24 mouse cellular contexts compared by ENCODE assay signal in the genomic region with DNA sequence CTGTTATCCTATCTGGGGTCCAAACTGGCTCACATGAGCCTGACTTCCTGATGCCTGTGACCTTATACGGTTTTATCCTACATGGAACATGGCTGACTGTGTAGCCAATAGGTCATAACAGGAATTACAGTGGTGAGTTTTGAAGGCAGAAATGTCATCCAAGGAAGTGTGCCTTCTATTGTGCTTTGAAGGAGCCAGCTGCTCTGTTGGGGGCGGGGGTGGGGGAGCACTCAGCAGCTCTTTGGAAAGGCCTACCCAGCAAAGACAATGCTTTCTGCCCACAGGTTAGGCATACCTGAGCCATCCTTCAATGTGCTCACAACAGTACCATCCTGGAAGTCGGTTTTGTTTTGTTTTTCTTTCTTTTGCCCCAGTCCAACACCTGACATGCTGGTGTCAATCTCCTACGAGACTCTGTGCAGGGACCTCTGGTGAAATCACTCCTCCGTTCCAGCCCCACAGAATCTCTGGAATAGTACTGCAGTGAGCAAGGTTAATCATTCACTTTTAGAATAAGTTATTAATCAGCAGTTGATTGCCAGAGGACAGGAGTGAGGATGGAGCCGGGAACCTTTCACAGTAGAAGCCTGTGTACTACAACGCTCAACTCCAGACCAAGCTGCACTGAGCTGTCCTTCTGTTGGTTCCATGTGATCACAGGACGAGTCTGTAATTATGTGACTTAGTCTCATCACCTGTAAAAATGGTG.
DNase-seq lines count a peak whose midpoint lies in the region; ATAC-seq and TF ChIP-seq lines count a peak whose summit lies in the region.
"Had no signal": no experiment of that assay in that cellular context is flagged by ENCODE, and none has a peak within 500 bp of the region (broad histone marks: within the 10 kb centered on the region; RNA-seq: fewer than 3 reads in every experiment).

No protein-coding gene starts in this region.

- peak; percentile 23 for TF ChIP-seq CTCF in intestine, postnatal 0 days (IDR thresholded peaks at IDR 0.05; ENCODE audit: low read depth)

- H3K9ac ChIP-seq in intestine, embryonic 14.5 days (ENCODE audit: low read length) = no peak overlapping the region
- H3K9ac ChIP-seq in intestine, postnatal 0 days (ENCODE audit: low read depth, low read length) = no peak overlapping the region
- no peak overlapping the region for H3K9ac ChIP-seq in kidney, embryonic 15.5 days
- H3K9ac ChIP-seq in forebrain, embryonic 13.5 days = no peak overlapping the region
- no peak overlapping the region for H3K9ac ChIP-seq in hindbrain, embryonic 12.5 days
- no peak overlapping the region for H3K9ac ChIP-seq in hindbrain, embryonic 16.5 days (ENCODE audit: low read depth, low read length)
- H3K9ac ChIP-seq: embryonic facial prominence, embryonic 15.5 days; heart, embryonic 15.5 days; midbrain, embryonic 15.5 days had no signal

- peak; percentile 86 for ATAC-seq in intestine, embryonic 14.5 days (replicated peaks; ENCODE audit: low FRiP score, low TSS enrichment, low read depth)
- ATAC-seq in intestine, postnatal 0 days = peak; percentile 97
- ATAC-seq in kidney, embryonic 15.5 days (replicated peaks; ENCODE audit: low FRiP score) = peak; percentile 94
- no peak for ATAC-seq in forebrain, embryonic 13.5 days
- ATAC-seq in hindbrain, embryonic 12.5 days (ENCODE audit: low FRiP score) = no peak
- ATAC-seq in hindbrain, embryonic 16.5 days = no peak
- ATAC-seq: midbrain, embryonic 15.5 days had no signal

- H3K27me3 ChIP-seq in intestine, embryonic 14.5 days (replicated peaks; ENCODE audit: control insufficient read depth, insufficient read depth, low read length) = no peaks in the 10 kb centered on the region
- no peaks in the 10 kb centered on the region for H3K27me3 ChIP-seq in intestine, postnatal 0 days (replicated peaks; ENCODE audit: control insufficient read depth, insufficient read depth, low read length)
- no peaks in the 10 kb centered on the region for H3K27me3 ChIP-seq in kidney, embryonic 15.5 days
- H3K27me3 ChIP-seq in forebrain, embryonic 13.5 days = no peaks in the 10 kb centered on the region
- no peaks in the 10 kb centered on the region for H3K27me3 ChIP-seq in hindbrain, embryonic 12.5 days
- H3K27me3 ChIP-seq in hindbrain, embryonic 16.5 days (replicated peaks; ENCODE audit: control insufficient read depth, insufficient read depth, low read length) = no peaks in the 10 kb centered on the region
- H3K27me3 ChIP-seq: embryonic facial prominence, embryonic 15.5 days; heart, embryonic 15.5 days; megakaryocyte, embryonic 14.5 days; midbrain, embryonic 15.5 days had no signal

- peak; percentile 50 for DNase-seq in intestine, embryonic 14.5 days (ENCODE audit: low spot score)
- DNase-seq in kidney, postnatal 4 days = peak; percentile 13 to 50
- no peak for DNase-seq in lung, postnatal 25 days (ENCODE audit: low spot score)
- DNase-seq: B cell, adult 2 months; cerebellum, adult 18-20 months; cerebellum, postnatal 25 days; gastrocnemius, postnatal 25 days; layer of hippocampus, adult 9-11 months; lung, adult 18-20 months; lung, postnatal 14 days; thymus, postnatal 14 days had no signal

- 68% methylated on average over 8 of the region's 8 CpGs for WGBS in intestine, embryonic 14.5 days
- WGBS in intestine, postnatal 0 days = 42% methylated on average over 8 of the region's 8 CpGs
- WGBS in kidney, embryonic 15.5 days = 61% methylated on average over 8 of the region's 8 CpGs
- 91% methylated on average over 8 of the region's 8 CpGs for WGBS in forebrain, embryonic 13.5 days
- 84% methylated on average over 8 of the region's 8 CpGs for WGBS in hindbrain, embryonic 12.5 days
- 85% methylated on average over 8 of the region's 8 CpGs for WGBS in hindbrain, embryonic 16.5 days

- H3K4me3 ChIP-seq in intestine, embryonic 14.5 days (ENCODE audit: low read depth, low read length) = no peak overlapping the region
- no peak overlapping the region for H3K4me3 ChIP-seq in intestine, postnatal 0 days (ENCODE audit: low read depth, low read length)
- no peak overlapping the region for H3K4me3 ChIP-seq in kidney, embryonic 15.5 days (replicated peaks)
- H3K4me3 ChIP-seq in forebrain, embryonic 13.5 days = no peak overlapping the region
- no peak overlapping the region for H3K4me3 ChIP-seq in hindbrain, embryonic 12.5 days
- H3K4me3 ChIP-seq in hindbrain, embryonic 16.5 days (ENCODE audit: low read length) = no peak overlapping the region
- H3K4me3 ChIP-seq: embryonic facial prominence, embryonic 15.5 days; forebrain, embryonic 10.5 days; heart, embryonic 15.5 days; left cerebral cortex, adult 2 months; limb, embryonic 10.5 days; megakaryocyte, embryonic 14.5 days; midbrain, embryonic 15.5 days; myocyte had no signal

- H3K4me1 ChIP-seq in intestine, embryonic 14.5 days (replicated peaks; ENCODE audit: control insufficient read depth, insufficient read depth, low read length) = no peaks in the 10 kb centered on the region
- H3K4me1 ChIP-seq in intestine, postnatal 0 days (replicated peaks; ENCODE audit: control insufficient read depth, insufficient read depth, low read length) = no peaks in the 10 kb centered on the region
- peaks cover 8% of the 10 kb centered on the region for H3K4me1 ChIP-seq in kidney, embryonic 15.5 days
- no peaks in the 10 kb centered on the region for H3K4me1 ChIP-seq in forebrain, embryonic 13.5 days
- H3K4me1 ChIP-seq in hindbrain, embryonic 12.5 days = no peaks in the 10 kb centered on the region
- no peaks in the 10 kb centered on the region for H3K4me1 ChIP-seq in hindbrain, embryonic 16.5 days (ENCODE audit: control insufficient read depth, insufficient read depth, low read depth, low read length)
- H3K4me1 ChIP-seq: embryonic facial prominence, embryonic 15.5 days; heart, embryonic 15.5 days; megakaryocyte, embryonic 14.5 days; midbrain, embryonic 15.5 days had no signal

- no peaks in the 10 kb centered on the region for H3K9me3 ChIP-seq in intestine, embryonic 14.5 days (ENCODE audit: control insufficient read depth, low read length)
- no peaks in the 10 kb centered on the region for H3K9me3 ChIP-seq in intestine, postnatal 0 days (ENCODE audit: control insufficient read depth)
- H3K9me3 ChIP-seq in kidney, embryonic 15.5 days (replicated peaks) = no peaks in the 10 kb centered on the region
- H3K9me3 ChIP-seq in forebrain, embryonic 13.5 days (replicated peaks) = no peaks in the 10 kb centered on the region
- H3K9me3 ChIP-seq in hindbrain, embryonic 12.5 days (replicated peaks) = no peaks in the 10 kb centered on the region
- H3K9me3 ChIP-seq in hindbrain, embryonic 16.5 days (ENCODE audit: control insufficient read depth, low read length) = no peaks in the 10 kb centered on the region
- H3K9me3 ChIP-seq: embryonic facial prominence, embryonic 15.5 days; forebrain, embryonic 10.5 days; heart, embryonic 15.5 days; limb, embryonic 10.5 days; midbrain, embryonic 15.5 days had no signal

- H3K4me2 ChIP-seq in intestine, embryonic 14.5 days (ENCODE audit: low read length) = no peak overlapping the region
- peak overlapping the region; percentile 18 for H3K4me2 ChIP-seq in intestine, postnatal 0 days (replicated peaks; ENCODE audit: low read depth)
- H3K4me2 ChIP-seq in kidney, embryonic 15.5 days = peak overlapping the region; percentile 27; the same call in 1 of the 2 replicates
- H3K4me2 ChIP-seq in forebrain, embryonic 13.5 days = no peak overlapping the region
- no peak overlapping the region for H3K4me2 ChIP-seq in hindbrain, embryonic 12.5 days (replicated peaks)
- no peak overlapping the region for H3K4me2 ChIP-seq in hindbrain, embryonic 16.5 days (ENCODE audit: low read length)
- H3K4me2 ChIP-seq: embryonic facial prominence, embryonic 15.5 days; heart, embryonic 15.5 days; midbrain, embryonic 15.5 days had no signal

- H3K27ac ChIP-seq in intestine, embryonic 14.5 days (ENCODE audit: low read depth) = no peak overlapping the region
- peak overlapping the region; percentile 29; the same call in 1 of the 2 replicates for H3K27ac ChIP-seq in intestine, postnatal 0 days (ENCODE audit: low read depth, low read length)
- peak overlapping the region; percentile 76 for H3K27ac ChIP-seq in kidney, embryonic 15.5 days
- no peak overlapping the region for H3K27ac ChIP-seq in forebrain, embryonic 13.5 days
- no peak overlapping the region for H3K27ac ChIP-seq in hindbrain, embryonic 12.5 days
- H3K27ac ChIP-seq in hindbrain, embryonic 16.5 days (ENCODE audit: low read depth, low read length) = no peak overlapping the region
- H3K27ac ChIP-seq: embryonic facial prominence, embryonic 15.5 days; forebrain, embryonic 10.5 days; heart, embryonic 15.5 days; left cerebral cortex, adult 2 months; limb, embryonic 10.5 days; midbrain, embryonic 15.5 days had no signal

- no peaks in the 10 kb centered on the region for H3K36me3 ChIP-seq in intestine, embryonic 14.5 days (ENCODE audit: control insufficient read depth, insufficient read depth, low read length)
- no peaks in the 10 kb centered on the region for H3K36me3 ChIP-seq in intestine, postnatal 0 days (ENCODE audit: control insufficient read depth, insufficient read depth)
- H3K36me3 ChIP-seq in kidney, embryonic 15.5 days = no peaks in the 10 kb centered on the region
- H3K36me3 ChIP-seq in forebrain, embryonic 13.5 days (ENCODE audit: poor library complexity, severe bottlenecking) = no peaks in the 10 kb centered on the region
- no peaks in the 10 kb centered on the region for H3K36me3 ChIP-seq in hindbrain, embryonic 12.5 days
- no peaks in the 10 kb centered on the region for H3K36me3 ChIP-seq in hindbrain, embryonic 16.5 days (ENCODE audit: control insufficient read depth, insufficient read depth, low read length)
- H3K36me3 ChIP-seq: embryonic facial prominence, embryonic 15.5 days; forebrain, embryonic 10.5 days; heart, embryonic 15.5 days; limb, embryonic 10.5 days; midbrain, embryonic 15.5 days had no signal

Comparison
In these comparisons a context has a peak if more than half of its experiments do, and no peak if none do; other contexts are left out.
1. H3K27ac ChIP-seq: peak in intestine, postnatal 0 days (single experiment) and kidney, embryonic 15.5 days (single experiment); none in intestine, embryonic 14.5 days (single experiment), forebrain, embryonic 13.5 days (single experiment), hindbrain, embryonic 12.5 days (single experiment) and hindbrain, embryonic 16.5 days (single experiment).
2. H3K4me2 ChIP-seq: peak in intestine, postnatal 0 days (single experiment) and kidney, embryonic 15.5 days (single experiment); none in intestine, embryonic 14.5 days (single experiment), forebrain, embryonic 13.5 days (single experiment), hindbrain, embryonic 12.5 days (single experiment) and hindbrain, embryonic 16.5 days (single experiment).
3. ATAC-seq: peak in intestine, embryonic 14.5 days (single experiment), intestine, postnatal 0 days (single experiment) and kidney, embryonic 15.5 days (single experiment); none in forebrain, embryonic 13.5 days (single experiment), hindbrain, embryonic 12.5 days (single experiment) and hindbrain, embryonic 16.5 days (single experiment).